Mouse (Mus musculus) heart, adult 11 months (tissue): Measurements from ENCODE around the gene N4bp1.

Experiments used
- DNase-seq: peaks from one replicate; pipeline ENCODE4 v3.0.0; 2022

Gene N4bp1

DNA sequence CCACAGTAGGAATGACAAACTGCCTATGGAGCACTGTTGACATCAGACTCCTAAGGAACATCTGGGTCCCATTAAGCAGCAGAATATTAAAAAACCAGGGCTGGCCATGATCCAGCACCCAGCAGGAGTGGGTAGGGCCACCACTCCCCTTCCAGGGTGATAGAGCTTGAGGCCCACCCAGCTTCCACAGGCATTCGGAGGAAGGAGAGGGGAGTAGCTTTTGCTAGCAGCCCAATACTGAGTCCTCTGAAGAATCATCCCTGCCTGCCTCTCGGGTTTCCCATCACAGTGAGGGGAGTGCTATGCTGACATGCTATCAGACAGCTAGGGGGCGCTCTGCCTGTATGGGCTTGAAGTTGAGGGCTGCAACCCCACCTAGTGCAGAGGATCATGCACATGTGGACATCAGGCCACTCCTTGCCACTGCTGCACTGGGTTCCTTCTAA lies 64.3 kb downstream of the N4bp1 start:
- peak; percentile 92 for DNase-seq

DNA sequence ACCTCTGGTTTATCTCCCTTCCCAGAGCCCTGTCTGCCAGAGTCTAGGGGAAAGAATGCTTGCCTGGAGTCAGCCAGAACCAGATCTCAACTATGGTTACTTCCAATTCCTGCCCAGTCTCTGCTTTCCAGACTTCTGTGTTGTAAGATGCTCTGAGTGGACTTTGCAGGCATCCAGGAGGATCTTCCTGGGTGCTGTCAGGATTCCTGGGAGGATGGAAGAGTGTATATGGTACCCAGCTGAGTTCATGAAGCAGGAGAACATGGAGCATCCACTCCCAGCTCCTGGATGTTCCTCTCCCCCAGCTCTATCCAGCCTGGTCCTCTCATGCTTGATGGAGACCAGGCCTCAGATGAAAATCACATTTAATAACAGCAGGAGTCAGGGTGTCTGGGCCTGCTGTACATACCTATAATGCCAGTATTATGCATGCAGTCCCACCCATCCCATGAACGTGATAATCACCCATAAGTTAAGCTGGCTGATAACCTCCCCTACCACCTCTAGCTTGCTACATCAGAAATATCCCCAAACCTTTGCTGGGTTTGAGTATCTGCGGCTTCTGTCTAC lies 64.8 kb downstream of the N4bp1 start:
- peak; percentile 51 for DNase-seq

DNA sequence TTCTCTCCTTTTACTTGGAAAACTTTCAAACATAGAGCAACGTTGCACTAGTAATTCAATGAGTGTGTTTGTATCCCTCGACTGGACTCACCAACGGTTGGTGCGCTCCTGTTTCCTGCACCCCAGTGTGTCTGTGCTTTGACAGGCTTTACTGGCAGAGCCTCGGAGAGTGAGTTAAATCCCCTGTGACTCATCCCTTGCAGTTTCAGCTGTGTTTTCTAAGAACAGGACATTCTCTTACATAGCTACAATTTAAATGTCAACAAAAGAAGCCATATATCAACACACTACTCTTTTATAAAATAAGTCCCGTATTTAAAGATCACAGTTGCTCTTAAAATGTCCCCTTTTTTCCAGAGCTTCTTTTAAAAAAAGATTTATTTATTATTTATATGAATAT lies 65.6 kb downstream of the N4bp1 start:
- peak; percentile 73 for DNase-seq

DNA sequence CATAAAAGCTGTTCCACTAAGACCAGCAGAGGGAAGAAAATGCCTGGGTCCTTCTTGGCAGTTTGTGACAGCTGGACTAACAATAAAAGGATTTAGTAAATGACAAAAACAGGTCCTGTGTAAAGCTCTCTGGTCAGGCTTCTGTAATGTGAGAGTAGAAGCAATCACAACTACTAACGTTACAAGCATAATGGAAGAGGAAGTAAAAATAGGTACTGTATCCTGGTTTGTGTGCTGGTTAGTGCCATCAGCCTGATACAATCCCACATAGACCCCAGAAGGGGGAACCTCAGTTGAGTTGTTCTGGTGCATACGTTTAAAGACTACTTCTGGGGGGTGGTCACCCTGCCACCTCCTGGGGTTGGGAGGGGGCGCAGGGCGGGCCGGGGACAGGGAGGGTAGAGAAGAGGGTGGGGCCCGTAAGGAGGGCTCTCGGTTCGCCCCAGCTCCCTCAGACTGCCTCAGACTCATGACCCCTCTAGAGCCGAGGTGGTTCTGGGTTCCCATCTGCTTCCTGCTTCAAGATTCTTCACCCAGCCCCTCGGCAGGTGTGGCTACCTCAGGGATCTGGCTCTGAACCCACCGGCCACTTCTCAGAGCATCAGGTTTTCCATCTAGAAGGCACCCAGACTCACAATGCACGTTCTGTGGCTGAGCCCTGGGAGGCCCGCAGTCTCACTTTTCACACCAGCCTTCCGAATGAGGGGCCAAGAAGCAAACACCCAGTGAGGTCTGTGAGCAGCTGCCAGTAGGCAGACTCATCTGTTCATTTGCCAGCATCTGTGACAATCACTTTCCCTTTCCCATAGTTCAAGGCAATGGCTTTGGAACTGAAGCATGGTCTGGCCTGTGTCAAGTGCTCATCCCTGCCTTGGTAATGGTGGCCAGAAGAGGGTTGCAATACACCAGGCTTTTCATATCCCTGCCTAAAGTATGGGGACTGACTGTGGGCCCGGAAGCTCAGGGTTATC lies 75.8 kb downstream of the N4bp1 start:
- no peak for DNase-seq

DNA sequence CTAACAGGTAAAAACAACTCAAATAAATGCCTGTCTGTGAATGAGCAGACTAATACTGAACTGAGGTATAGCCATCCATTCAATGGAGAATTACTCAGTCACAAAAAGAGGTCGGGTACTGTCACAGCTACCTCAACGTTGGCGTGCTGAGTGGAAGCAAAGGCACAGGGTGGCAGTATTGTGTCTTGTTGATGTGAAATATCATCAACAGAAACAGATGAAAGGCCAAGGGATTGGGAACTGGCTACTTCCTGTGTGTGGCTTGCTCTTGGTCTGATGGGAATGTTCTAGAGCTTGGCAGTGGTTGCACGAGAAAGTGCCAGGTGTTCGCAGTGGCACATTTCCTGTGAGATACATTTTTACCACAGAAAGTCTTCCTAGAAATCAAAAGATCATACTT lies 76.8 kb downstream of the N4bp1 start:
- no peak for DNase-seq

DNA sequence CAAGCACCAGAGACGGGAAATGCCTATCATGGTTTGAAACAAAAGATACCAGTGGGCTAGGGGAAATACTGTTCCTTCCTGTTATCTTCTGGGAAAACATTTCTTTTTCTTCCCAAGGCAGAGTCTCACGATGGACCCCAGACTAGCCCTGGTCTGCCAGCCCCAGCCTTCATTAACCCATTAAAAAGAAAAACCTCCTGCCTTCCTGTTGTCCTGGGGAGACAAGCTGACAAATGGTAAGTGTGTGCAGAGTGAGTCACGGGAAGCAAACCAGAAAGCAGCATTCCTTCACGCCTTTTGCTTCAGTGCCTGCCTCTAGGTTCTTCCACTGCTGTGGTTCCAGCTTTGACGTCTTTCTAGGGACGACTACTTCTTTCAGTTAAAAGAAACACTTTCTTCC lies 83.1 kb downstream of the N4bp1 start:
- DNase-seq = peak; percentile 65

DNA sequence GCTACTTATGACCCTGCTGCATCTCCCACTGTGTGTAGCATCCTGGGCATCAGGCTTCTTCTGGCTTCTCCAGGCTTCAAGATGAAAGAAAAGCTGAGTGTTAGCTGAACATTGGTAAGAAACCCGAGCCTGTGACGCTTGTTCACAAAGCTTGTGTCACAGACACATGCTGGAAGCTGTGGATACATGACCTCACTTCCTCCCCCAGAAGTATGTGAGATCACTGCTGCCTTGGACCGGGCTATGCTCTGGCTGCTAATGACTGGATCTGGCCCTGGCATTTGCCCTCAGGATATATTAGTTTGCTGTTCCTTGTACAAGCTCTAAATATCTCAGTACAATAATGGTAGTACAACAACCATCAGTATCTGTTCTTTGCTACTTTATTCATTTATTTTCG lies 84.1 kb downstream of the N4bp1 start:
- DNase-seq = no peak

DNA sequence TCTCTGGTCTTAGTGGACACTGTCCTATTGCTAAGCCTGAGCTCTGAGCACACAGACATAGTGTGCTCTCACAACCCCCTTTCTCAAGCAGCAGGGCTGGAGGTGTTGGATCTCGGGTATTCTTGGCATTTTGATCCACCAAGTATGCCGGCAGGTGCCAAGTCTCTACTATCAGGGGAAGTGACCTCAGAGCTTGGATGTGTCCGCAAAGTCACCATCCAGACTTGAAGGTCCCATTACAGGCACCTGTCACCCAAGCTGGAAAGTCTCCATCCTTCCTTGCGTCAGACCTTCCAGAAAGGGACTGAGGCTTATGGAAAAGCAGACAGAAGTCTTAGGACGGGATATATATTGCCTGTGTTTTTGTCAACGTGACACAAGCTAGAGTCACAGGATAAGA lies 86.9 kb downstream of the N4bp1 start:
- no peak for DNase-seq

DNA sequence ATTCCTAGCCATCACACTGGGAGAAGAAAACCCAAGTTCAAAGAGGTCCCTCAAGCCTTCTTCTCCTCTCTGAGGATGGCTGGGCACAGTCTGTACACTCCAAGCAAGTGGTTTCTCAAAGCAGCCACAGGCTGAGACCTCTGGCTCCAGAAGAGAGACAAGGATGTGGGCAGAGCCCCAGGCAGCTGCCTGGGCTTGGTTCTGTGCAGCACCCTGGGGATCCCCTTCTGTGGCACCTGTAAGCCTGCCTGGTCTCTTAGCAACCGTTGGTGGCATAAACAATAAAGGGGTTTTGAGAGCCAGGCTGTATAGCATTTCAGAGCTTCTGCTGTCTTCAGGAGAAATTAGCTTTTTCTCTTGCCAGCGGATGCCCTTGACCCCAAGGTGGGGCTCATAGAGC lies 87.4 kb downstream of the N4bp1 start:
- no peak for DNase-seq

DNA sequence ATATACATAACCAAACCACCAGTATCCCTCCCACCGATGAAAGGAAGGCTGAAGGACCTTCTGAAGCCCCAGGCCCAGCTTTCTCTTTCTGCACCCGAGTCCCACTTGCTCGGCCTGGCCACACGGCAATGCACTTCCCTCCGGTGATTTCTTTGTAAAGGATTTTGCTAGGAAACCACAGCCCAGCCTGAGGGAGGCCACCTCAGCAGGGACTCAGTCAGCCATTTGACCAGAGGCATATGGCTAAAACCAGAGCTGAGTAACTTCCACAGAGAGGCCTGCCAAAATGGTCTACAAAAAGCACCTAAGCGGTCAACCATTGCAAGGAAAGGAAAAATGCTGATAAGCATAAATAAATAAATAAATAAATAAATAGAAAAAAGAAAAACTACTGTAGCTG lies 90.3 kb downstream of the N4bp1 start:
- no peak for DNase-seq

DNA sequence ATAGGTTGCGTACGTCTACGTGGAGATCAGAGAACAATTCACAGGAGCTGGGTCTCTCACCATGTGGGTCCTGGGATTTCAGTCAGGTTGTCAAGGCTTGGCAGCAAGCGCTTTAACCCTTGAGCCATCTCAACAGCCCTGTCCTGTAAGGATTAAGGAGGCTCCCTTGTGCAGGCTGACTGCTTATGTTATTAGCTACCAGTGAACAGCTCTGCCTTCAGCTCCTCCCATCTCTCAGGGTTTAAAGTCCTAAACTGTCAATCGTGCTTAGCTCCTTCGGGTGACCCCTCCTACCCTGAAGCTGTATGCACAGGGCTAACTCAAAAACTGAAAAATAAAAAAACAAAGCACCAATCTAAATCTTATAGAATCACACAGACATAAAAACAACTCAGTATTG lies 93.5 kb downstream of the N4bp1 start:
- DNase-seq = no peak

DNA sequence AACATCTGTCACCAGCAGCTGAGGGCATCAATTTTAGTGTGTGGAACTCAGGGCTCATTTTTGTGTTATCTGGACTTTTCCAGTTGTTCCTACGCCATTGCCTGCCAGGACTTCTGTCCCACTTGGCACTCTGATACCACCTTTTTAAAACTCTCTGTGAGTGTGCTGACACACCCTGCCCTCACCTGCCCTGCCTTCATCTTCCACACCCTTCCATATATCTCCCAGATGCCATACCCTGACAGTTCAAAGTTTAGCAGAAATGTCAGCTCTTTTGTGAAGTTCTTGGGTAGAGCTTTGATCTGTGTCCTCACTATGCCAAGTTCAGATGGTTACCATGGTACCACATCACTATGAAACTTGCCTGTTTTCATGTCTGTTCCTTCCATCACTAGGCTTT lies 95.5 kb downstream of the N4bp1 start:
- DNase-seq = no peak

DNA sequence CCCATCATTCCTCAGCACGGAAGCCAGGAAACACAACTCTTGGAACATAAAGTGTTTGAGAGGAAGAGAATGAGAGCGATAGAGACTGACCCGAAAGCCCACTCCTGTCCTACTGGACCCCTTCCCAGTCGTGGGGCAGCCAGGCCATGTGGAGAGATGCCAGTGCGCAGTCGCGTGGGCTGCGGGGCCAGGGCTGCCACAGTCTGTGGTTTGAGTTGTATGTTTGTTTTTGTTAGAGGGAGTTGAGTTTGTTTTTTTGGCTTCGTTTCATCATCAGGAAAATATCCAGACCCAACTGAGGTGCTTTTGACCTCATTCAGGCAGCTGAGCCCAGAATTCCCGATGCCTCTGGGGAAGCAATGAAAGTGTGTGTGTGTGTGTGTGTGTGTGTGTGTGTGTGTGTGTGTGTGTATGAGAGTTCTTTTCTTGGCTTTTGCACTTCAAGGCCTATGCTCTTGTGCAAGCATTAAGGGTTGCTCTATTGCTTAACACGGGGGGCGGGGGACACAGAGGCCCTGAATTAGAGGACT lies 97.1 kb downstream of the N4bp1 start:
- peak; percentile 98 for DNase-seq

DNA sequence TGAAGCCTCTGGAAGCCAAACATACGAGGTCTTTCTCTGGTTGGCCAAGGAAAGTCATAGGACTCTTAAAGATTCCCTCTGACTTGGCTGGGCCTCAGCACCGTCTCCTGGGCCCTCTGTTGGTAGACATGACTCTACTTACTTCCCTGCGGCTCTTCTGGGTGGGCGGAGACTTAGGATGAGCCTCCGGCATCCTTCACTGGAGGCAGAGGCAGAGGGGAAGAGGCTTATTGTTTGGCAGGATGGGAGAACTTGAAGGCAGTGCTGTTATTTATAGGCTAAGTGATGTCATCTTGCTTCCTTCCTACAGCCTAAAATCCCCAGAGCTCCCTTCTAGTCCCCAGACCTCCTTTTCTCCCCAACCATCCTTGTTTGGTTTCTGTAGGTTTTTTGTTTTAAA lies 98.6 kb downstream of the N4bp1 start:
- DNase-seq = peak; percentile 97

DNA sequence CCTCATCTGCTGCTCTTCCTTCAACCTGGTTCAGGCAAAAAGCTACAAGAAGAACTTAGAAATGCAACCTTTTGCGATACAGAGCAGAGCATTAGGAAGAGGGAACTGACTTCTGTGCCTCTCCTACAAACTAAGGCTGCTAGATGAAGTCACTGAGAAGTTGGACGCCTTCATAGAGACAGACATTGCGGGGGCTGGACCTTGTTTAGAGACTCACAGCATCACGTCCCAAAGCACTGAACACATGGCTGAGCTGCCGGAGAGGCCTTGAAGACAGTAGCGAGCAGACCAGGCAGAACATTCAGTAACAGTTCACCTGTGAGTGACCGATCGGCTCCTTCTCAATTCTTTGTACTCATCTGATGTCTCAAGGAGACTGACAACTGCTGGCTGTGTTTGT lies 104.0 kb downstream of the N4bp1 start:
- no peak for DNase-seq

DNA sequence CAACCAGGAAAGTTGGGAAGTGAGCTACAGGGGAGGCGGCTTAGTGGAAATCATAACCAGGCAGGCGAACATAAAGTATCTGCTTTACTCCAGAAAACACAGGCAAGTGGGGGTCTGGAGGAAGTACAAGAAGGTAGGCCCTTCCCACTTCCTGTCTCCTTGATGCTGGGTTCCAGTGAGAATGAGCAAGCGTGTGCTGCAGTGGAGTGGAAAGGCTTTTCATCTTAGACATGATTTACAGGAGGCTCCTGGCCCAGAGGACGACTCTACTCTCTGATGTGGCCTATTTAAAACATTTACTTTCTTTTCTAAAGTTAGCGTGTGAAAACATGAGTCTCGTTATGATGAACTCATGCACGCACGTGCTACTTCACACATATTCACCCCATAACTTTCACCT lies 105.9 kb downstream of the N4bp1 start:
- DNase-seq = no peak

DNA sequence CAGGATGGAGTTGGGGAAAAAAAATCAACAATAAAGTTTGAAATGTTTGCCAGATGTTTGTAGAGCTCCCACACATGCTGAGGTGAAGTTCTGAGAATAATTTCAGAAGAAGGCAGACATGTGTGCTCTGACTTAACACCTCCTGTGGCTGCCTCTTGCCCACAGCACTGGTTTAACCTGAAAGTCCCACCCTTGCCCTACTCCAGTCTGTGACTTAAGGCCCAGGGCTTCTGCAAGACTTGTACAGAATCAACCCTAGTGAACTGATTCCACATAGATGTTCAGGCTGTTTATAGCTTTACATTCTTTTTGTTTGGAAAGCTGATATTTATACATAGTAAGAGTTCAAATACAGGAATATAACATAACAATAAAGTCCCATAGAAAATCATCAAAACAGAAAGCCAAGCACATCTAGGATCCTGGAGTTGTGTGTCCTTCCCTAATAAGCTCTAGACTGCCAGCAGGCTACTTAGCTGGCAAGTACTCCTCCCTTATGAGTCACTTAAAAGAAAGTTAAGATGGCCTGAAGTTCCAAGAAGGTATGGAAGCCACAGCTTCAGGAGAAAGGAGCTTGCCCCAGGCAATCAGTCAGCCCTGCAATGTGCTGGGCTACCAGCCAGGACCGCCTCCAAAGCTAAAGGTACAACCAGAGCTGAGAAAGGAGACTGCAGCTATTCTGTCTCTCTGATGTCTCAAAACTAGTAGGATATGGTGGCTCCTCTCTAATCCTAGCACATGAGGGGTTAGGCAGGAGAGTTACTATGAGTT lies 114.9 kb downstream of the N4bp1 start:
- no peak for DNase-seq

DNA sequence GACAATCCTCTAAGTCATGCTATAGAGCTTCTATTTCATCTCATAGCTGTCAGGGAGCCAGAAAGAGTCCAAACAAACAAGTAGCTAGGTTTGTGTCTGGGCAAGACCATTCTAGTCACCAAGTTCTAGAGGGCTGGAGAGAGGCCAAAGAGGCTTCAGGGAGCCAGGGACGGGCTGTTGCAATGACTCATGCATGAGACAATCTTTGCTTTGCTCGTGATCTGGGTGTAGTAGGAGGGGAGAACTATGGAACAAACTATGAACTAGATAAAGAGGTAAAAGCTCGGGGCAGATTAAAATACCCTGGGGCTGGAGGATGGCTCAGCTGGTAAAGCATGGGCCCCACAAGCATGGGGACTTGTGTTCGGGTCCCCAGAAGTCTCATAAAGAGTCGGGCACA lies 116.6 kb downstream of the N4bp1 start:
- peak; percentile 97 for DNase-seq

DNA sequence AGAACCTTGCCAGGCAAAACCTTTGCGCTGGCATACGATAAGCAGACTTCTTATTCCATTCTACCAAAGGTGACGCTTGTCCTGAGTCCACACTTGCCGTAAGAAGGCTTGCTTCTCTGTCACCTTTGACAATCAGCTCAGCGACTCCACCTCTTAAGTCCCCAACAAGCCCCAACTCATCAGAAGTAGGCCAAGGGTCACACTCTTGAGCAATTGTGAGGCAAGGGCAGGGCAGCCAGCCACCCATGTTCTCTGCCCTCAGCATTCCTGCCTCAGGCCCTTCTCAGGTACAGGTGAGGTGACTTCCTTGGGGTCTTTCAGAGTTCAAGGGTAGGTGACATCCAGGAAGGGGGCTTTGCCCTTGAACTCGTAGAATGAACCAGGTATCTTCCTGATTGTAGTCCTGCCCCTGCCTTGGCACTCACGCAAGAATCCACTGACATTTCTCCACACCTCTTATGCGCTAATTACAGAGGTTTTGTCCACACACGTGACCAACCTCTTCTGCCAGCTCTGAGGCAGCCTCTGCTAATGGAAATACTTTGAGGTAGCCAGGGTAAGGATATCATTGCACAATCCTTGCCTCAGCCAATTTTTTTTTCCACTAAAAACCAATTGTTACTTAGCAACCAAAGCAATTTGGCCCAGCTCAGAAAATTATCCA lies 118.4 kb downstream of the N4bp1 start:
- peak; percentile 93 for DNase-seq

DNA sequence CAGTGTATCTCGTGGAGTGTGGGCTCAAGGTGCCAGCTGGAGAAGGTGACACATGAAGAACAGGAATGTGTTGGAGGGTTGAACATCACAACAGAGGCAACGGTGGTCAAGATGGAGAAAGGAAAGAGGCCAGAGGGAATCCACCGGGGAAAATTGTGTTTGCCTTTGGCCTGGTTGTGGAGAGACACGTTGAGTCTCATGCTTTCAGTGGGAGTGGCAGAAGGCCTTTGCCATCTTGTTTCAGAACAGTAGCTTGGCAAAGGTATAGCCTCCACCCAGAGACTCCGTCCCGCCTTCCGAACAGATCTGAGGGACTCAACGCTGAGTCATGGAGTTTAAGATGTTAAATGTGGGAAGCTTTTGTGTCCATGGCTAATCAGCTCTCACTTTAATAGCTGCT lies 119.4 kb downstream of the N4bp1 start:
- DNase-seq = peak; percentile 59

DNA sequence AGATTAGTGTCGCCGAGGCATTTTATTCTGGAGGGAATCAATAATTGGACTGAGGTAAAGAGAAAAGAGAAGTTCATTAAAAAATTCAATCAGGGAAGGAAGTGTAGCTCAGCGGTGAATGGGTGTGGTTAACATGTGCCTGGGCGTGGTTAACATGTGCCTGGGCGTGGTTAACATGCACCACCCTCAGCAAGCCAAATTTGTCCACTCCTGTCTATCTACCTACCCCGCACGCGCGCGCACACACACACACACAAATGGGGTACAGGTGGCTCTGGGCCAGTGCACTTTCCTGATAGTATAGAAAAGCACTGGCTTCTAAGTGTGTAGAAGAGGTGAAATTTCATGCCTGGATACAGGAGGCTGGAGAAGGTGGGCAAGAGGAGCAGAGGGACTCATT lies 119.9 kb downstream of the N4bp1 start:
- peak; percentile 64 for DNase-seq

DNA sequence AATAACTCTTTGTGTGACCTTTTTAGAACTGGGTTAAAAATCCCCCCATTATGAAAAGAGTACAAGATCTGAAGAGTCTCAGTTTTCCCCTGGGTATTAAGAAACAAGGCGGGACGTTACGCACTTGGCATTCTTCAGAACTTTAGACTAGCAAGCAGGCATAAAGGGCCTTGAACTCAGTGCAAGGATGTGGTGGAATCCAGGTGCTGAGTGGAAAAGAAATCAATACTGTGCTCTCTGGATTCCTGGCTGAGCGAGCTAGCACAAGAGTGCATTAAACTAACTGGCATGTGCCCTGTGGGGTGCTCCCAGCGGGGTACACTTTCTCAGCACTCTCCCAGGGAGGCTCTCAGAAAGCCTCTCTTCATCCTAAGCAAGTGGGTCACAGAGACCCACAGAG lies 122.3 kb downstream of the N4bp1 start:
- DNase-seq = peak; percentile 56

DNA sequence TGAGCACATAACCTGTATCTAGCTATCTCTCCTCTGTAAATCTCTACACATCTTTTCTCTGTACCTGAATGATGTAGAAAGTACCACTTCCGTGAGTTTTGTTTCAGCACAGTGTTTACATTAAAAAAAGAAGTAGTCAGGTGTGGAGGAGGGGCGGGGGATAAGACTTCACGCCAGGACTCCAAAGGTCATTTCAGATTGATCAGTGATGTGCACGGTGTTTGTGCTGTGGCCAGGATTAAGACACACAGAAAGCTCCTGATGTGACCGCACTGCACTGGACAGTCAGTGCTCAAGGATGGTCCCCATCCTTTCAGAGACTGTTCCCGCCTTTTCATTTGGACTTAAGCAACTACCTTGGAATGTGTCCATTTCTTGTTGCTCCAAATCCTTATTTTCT lies 124.3 kb downstream of the N4bp1 start:
- peak; percentile 68 for DNase-seq
